Mouse (Mus musculus): ENCODE results near the gene Zeb2.
A peak's percentile ranks its signal among the peaks of the same experiment; 100 is the strongest.

Gene Zeb2

DNA sequence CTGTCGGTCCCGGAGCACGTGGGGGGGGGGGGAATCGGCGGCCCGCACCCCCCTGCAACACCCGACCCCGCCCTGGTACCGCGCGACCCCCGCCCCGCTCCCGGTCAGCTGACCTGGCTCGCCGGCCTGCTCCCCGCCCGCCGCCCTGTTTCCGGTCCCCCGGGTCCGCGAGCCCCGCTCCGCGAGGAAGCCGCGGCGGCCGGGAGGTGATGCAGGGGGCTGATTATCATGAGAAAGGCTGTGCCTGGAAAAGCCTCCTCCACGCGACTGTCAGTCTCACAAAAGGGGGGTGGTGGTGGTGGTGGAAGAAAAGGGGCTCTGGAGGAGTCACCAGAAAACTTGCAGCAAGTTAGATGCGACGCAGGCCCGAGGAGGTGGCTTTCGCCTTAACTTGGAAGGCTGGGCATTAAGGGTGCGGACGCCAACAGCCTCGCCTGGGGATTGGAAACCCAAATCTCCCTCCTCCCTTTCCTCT, at the start of gene Zeb2:
Gene Zeb2 (minus strand): TSS at position 309 of the 475 bp plus-strand sequence.
- peak in 1 of 2 experiments; percentile 64 for DNase-seq (ENCODE audit: low spot score in 2 of 2)

DNA sequence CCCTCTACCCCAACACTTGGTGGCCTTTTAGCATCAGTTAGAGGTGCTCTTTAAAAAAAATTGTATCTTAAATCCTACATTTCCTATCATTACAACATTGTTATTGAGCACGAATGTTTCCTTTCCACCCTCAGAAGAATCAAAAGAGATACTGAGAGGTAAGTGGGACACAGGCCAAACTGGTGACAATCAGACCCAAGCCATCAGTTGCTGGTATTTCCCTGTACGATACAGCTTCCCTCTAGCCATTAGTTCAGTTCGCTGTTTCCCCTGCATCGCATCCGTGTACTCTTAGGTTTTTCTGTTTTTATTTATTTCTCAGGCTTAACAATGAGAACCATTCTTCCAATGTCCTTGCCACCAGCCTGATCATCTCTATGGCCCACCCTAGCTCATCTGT, 41.6 kb upstream of the Zeb2 start:
- DNase-seq (ENCODE audit: low spot score in 2 of 2): no peak

DNA sequence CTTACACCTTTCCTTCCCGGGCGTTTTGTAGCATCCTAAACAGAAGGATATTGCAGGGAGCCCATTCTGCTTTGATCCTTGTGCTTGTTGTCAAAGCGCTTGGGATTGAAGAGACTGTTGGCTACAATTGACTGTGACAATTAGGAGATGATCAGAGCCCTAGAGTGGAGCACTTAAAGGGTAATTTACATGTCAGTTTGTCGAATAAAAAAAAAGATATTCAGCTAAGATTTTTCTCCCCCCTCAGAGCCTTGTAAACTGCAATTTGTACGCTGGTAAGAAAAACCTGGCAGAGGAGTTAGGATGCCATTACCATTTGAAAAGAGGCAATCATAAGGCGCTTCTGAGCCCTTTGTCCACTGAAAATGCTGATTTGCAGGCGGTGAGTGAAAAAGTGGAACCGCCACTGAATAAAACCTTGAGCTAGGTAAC, 41.2 kb upstream of the Zeb2 start:
- DNase-seq (ENCODE audit: low spot score in 2 of 2): no peak

DNA sequence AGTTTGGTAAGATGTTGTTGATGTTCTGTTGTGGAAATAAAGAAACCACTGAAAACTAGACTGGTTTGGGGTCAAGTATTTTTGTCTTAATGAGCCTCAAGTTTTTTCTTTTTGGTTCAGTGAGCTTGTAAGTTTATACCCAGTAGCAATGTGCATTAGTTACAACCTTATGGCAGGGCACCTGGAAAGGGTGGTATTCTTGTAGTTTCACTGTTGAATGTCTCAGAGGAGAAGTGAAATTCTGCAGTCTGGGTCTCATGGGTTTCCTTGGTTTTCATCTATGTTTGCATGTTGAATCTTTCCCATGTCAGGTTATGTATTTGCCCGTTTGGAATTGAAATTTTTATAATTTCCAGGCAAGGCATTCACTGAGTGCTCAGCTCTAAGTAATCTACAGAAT, 36.1 kb upstream of the Zeb2 start:
- no peak for DNase-seq (ENCODE audit: low spot score in 2 of 2)

DNA sequence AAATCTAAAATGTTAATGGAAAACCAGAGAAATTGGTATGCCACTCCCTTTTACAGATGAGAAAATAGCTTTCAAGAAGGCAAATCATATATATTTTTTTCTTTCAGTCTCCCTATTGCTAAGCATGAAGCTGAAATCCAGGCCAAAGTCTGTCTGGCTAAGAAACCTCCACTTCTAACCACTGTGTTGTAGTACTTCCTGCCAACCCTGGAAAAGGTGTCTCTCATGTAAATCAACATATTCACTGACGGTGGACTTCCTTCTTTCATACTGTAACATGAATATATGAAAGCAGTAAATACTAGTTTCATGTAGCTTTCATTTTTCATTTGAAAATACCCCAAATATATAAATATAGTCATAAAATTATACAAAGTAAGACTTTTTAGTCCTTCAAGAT, 26.0 kb upstream of the Zeb2 start:
- no peak for DNase-seq (ENCODE audit: low spot score in 2 of 2)

DNA sequence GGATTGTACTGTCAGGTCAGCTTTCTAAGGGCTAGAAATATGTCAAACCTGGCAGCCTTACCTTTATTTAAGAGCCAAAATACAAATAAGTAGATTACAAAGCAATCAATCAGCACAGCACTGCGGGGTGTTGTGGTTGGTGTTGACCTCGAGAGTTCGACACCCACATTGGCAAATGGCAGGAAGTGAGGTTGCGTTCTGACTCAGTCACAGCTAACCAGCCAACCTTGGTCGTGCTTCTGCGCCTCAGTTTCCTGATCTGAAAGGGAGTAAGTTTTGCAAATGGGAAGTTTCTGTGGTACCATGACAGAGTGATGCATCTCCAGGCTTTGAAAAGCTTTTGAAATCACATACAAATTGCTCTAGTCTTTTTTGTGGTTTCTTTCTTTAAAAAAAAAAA, 21.7 kb upstream of the Zeb2 start:
- DNase-seq (ENCODE audit: low spot score in 2 of 2): no peak

DNA sequence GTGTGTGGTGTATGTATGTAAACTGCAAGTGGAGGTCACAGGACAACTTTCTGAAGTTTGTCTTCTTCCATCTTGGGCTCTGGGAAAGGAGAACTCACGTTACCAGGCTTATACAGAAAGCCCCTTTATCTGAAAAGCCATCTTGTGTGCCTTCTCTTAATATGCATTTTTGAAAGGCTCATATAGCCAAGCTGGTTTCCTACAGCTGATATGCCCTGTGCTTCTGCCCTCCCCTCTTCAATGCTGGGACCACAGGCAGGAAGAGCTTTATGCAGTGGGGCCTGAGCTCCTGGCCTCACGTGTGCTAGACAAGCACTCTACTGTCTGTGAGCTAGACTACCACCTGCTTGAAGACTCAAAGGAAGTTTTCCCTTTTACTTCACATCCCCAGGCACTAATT, 19.6 kb upstream of the Zeb2 start:
- no peak for DNase-seq (ENCODE audit: low spot score in 2 of 2)

DNA sequence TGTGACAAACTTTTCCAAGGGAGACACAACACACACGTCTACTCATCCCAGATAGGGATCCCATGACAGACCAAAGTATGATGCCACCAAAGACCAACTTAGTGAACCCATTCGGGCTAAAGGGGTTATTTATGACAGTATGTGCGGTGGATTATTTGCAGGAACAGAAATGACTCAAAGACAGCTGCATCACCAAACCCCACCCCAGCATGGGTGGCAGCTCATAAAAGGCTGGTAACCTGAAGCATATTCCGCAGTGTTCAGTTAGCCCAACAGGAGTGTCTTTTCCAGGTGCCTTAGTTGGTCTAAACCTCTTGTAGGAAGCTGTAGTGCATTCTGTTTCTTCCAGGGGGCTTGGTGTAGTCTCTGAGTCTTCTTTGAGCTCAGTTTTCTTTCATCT, 16.0 kb upstream of the Zeb2 start:
- DNase-seq (ENCODE audit: low spot score in 2 of 2): no peak

DNA sequence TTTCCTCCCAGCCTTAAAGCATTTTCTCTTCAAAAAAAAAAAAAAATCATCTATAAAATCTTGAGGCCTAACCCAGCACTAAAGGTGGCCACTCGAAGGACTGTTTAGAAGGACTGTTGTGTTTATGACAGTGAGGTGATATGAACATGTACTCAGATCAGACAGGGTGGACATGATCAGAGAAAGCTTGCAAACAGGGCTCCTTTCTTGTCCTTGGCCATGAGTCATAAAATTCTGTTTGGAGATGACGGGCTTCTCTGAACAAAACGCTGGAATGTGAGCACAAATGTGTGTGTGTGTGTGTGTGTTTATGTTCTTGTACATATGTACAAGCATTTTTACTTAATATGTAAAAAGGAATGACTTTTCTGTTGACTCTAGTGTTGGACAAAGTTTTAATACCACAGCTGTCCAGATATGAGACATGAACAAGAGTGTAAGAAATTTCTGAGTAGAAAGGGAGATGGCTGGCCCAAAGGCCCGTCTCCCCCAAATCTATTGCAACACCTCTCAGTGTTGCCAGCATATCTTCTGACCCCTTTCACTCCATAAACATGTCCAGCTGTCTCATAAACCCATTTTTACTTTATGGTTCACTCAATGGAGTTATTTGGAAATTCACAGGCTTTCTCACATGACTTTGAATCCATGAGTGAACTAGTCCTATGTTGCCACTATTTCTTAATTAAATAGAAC, 13.4 kb upstream of the Zeb2 start:
- DNase-seq (ENCODE audit: low spot score in 2 of 2): no peak

DNA sequence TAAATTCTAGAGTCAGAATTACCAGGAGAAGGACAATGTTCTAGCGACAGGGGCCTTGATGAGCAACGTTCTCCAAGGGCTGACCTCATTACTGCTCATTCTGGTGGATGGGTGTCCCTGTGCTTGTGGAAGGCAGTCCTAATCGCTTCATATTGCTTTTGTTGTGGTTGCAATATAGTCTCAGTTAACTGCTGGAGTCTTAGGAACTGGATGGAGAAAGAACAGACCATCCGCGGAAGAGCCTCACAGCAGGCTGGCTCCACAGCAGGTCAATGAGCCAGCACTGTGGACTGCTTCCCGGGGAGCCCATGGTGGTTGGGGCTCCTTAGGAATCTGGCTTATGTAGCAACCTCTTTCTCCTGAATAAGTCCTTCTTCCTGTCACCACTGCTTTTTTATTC, 12.4 kb upstream of the Zeb2 start:
- no peak for DNase-seq (ENCODE audit: low spot score in 2 of 2)

DNA sequence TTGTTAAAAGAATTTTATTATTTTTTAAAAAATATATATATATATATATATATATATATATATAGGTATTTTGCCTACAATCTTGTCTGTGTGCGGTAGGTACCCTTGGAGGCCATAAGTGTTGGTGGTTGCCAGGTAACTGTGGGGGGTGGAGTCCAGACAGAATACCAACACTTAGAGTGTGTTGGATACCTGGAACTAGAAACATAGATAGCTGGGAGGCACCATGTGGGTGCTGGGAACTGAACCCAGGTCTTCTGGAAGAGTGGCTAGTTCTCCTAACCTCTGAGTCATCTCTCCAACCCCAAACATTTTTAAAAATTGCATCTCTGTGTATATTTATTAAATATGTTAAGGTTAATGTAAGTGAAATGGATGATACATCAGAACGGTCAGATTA, 11.5 kb upstream of the Zeb2 start:
- DNase-seq (ENCODE audit: low spot score in 2 of 2): no peak

DNA sequence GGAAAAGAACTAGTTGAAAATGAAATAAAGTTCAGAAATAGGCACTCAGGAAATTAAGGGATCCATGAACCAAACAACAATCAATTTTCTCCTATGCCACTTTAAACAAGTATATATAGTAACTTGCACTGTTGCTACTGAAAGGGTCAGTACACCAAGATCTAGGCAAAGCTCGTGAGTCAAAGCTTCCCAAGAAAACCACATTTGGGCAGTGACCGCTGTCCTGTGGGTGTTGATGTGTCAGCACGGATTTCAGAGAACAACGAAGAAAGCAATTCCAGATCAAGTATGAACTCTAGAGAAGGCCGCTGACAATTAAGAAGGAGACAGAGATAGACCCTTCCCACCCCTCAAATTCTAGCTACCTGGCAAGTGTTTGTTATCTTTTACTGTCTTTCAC, 9.2 kb upstream of the Zeb2 start:
- DNase-seq (ENCODE audit: low spot score in 2 of 2): no peak

DNA sequence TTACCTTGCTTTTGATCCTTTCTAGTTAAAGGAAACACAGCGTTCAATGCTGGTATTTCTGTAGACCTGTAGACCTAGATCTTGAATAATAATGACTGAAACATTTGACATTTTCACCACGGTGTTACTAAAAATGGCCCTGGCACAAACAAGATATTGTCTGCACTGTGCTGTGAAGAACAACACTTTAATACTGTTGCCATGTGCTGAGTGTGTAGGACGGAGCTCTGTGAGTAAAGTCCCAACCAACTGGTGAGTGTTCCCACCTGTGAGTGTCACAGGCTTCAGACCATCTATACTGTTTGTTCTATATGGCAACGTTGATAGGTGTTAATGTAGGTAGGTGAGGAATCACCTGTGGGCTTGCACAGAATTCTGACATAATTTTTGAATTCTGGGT, 8.0 kb upstream of the Zeb2 start:
- DNase-seq (ENCODE audit: low spot score in 2 of 2): no peak

DNA sequence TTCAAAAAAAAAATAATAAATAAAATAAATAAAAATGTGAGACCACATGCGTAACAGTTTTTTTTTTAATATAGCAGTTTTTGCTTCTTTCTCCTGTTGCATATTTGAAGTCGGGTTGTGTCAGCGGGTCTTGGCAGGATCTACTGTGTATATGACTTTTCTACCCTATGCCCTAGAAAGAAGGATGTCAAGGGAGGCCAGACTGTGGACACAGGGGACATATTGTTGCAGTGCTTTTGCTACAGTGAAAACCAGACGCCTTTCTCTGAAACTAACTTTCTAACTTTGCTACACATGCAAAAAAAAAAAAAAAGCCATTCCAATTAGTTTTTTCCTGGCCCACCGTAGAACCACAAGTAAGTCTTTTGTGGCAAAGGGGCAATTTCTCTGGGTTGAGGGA, 6.3 kb upstream of the Zeb2 start:
- no peak for DNase-seq (ENCODE audit: low spot score in 2 of 2)

DNA sequence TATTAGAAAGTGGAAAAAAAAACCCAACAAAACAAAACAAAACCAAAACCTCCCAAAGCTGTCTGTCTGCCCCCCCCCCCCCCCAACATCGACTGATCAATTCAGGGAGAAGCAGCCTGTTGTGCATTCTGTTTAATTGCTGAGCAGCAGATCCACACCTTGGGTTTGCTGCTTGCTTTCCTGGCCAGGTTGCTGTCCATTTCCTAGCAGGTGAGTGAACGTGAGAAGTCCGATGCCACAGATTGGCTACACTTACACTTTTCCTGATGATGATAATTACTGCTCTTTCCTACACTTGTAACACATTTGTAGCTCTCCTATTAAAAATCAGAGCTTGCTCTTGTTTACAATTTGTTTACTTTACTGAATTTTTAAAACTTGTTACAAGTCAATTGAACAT, 926 bp upstream of the Zeb2 start:
- DNase-seq (ENCODE audit: low spot score in 2 of 2): no peak

DNA sequence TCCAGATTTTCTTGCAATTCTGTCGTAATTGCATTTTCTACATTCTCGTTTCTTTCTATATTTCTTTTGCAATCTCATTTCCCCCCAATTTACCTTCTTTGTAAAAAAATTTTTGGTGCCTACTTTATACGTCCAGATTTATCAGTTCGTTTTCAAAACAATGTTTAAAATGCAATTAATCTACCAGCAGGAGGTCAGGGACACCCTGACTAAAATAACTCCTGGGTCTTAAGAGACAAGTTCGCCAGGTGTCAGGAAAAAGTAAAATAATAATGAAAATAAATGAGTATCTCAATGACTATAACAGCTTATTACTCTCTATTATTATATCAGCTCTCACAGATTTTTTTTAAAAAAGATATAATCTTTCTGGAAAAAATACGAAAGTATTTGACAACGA, 397 bp upstream of the Zeb2 start:
- no peak for DNase-seq (ENCODE audit: low spot score in 2 of 2)

DNA sequence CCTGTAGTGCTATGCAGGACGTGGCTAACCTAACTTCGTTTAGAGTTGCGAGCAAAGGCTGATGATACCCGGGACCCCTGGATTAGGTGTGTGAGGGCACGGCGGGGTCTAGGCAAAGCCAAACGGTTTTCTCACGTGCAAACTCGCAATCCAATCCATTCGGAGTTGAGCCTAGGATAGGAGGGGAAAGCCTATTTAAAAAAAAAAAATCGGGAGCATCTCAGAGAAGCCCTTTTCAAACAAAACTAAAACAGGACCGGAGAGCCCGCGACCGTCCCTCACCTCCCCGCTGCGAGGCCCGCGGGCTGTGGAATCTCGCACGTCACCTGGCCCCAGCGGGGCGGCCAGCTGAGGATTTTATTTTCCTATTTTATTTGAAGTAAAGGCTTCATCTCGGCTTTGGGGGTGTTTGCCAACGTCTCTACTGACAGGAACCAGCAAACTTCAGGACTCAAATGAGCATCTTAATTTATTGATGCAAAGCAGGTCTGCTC, 617 bp downstream of the Zeb2 start:
- no peak for DNase-seq (ENCODE audit: low spot score in 2 of 2)

DNA sequence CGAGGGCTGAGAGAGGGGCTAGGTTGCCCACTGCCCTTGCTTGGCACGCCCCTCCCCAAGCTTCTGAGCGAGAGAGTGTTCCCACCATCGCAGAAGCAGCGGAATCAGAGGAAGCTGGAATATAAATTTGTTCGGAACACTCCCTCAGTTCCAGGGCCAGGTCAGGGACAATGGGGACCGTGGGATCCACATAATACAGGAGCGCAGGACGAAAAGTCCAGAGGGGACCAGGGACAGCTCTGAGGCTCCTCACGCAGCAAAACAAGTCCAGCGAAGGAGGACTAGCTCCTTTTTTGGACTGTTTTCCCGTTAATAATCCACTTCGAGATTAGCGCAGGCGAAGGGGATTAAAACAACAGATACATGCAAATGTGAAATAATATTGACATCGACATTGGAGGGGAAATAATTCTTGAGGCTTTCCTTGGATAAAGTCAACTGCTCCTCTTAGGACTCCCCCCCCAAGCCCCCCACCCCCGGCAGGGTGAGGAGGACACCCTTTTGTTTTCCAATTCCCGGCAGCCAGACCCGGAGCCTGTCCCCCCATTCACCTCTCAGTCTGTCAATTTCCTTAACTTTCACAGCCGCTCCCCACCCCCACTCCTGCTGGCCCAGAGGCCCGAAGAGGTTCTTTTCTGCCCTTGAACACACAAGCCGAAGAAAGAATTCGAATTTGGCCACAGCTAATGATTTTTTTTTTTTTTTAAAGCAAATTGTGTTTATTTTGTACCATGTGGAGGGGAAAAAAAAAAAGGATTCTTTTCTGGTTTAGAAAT, 1.3 kb downstream of the Zeb2 start:
- no peak for DNase-seq (ENCODE audit: low spot score in 2 of 2)

DNA sequence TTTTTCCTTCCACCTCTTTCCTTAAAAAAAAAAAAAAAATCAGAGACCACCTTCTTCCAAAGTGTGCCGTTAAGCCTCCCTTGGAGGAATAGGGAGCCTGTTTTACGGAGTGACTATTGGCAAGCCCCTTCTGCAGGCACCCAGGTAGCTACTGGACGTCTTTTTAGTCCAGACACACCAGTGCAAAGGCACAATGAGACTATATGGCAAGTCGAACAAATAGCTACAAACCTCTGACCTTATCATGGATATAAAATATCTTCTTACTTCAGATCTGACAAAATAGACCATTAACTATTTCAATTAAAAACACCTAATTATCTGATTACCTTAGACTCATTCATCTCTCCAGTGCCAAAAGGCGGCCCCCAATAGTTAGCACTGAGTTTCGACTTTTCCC, 2.0 kb downstream of the Zeb2 start:
- DNase-seq (ENCODE audit: low spot score in 2 of 2): no peak

DNA sequence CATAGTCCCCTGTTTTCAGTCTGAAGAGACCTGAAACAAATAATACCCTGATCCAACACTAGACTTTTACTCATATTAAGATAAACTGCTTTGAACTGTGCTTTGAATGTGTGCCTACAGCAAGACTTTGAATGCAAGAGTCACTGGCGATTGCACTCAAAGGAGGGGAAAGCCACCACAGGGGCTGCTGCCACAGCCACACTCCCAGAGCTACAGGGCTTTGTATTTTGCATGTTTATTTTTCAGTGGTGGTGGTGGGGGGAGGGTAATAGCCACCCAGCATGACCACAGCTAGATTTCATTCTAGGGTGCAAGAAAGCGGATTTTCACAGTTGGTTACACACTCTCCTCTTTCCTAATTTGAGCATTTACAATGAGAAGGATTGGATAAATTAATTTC, 2.6 kb downstream of the Zeb2 start:
- DNase-seq (ENCODE audit: low spot score in 2 of 2): no peak

DNA sequence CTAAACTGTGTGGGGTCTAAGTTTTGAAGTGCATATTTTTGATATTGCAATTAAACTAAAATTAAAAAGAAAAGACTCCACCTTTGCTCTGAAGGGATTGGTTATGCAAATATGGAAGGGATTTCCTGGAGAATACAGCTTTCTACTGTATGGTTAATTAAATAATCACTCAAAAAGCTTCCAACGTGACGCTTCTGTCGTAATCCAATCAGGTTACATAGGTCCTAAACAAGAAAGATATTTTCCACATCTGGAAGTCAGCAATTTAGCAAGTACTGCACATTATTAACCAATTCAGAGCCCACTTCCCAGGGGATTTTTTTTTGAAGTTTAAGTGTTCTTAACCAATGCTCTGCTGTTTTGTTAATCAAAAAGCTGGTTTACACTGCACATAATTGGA, 3.3 kb downstream of the Zeb2 start:
- no peak for DNase-seq (ENCODE audit: low spot score in 2 of 2)

DNA sequence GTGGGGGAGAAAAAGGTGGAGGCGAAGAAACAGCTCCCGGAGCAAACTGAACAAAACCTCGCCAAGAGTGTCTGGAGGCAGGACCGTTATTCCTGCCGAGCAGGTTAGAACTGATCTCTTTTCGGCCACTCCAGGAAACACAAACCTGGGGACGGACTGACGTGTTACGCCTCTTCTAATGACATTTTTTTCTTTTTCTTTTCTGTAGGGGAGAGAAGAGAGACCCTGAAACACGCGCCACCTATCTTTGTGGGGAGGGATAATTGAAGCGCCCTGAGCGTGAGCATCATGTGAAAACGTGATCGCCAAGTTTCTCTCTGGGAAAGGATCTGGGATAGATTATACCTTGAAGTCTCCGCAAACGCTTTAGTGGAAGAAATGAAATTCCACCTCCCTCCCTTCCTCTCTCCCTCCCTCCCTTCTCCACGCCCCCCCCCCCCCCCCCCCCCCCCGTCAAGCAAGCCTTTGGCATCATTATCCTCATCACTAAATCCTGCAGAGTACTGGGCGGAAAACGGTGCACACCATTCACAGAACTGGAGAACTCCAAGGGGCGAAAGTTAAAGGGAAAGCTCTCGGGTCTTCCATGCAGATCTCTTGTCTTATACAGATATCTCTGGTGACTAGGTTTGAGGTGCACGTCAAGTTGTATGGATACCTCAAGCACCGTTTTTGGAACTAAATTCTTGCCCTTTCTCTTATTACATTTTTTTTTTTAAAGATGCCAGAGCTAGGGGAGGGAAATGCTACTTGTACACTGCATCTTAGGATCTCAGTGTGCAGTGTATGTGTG, 4.1 kb downstream of the Zeb2 start:
- DNase-seq (ENCODE audit: low spot score in 2 of 2): no peak
